Mouse (Mus musculus): ENCODE measurements around the gene Isl2. TPM values are rescaled to one million over a fixed set of nuclear protein-coding genes. Genes with fewer than 3 reads are reported as not detected.
A peak's percentile ranks its signal among the peaks of the same experiment; 100 is the strongest.

Isl2 gene
- total RNA-seq, 2 experiments from 2014 or later: not detected

- intact Hi-C loops (cut with DNase I): no loop called here
- no peak for DNase-seq (ENCODE audit: extremely low spot score in 1 of 2, low spot score in 2 of 2)
These were observed 6.5 kb downstream of the Isl2 start for GRCm38 (mm10) chr9:55544861-55545555.

- no peak for DNase-seq (ENCODE audit: extremely low spot score in 1 of 2, low spot score in 2 of 2)
- intact Hi-C loops (cut with DNase I): no loop called here
These were observed 7.2 kb downstream of the Isl2 start for GRCm38 (mm10) chr9:55545556-55546175.

- DNase-seq (ENCODE audit: extremely low spot score in 1 of 2, low spot score in 2 of 2): peak in 1 of 2 experiments; percentile 53
- intact Hi-C loops (cut with DNase I): no loop called here
These were observed 7.9 kb downstream of the Isl2 start for GRCm38 (mm10) chr9:55546176-55547010.

GRCm38 (mm10) chr9:55548871-55549270, 10.4 kb downstream of the Isl2 start:
- DNase-seq (ENCODE audit: extremely low spot score in 1 of 2, low spot score in 2 of 2): no peak
- intact Hi-C loops (cut with DNase I): no loop called here

- DNase-seq (ENCODE audit: extremely low spot score in 1 of 2, low spot score in 2 of 2): no peak
- intact Hi-C loops (cut with DNase I): no loop called here
These were observed 10.9 kb downstream of the Isl2 start for GRCm38 (mm10) chr9:55549302-55549890.

GRCm38 (mm10) chr9:55554986-55555385, 16.5 kb downstream of the Isl2 start:
- no peak for DNase-seq (ENCODE audit: extremely low spot score in 1 of 2, low spot score in 2 of 2)
- intact Hi-C loops (cut with DNase I): no loop called here

- intact Hi-C loops (cut with DNase I): no loop called here
- DNase-seq (ENCODE audit: extremely low spot score in 1 of 2, low spot score in 2 of 2): no peak
These were observed 22.5 kb downstream of the Isl2 start for GRCm38 (mm10) chr9:55560960-55561359.

- intact Hi-C loops (cut with DNase I): no loop called here
- no peak for DNase-seq (ENCODE audit: extremely low spot score in 1 of 2, low spot score in 2 of 2)
These were observed 30.1 kb downstream of the Isl2 start for GRCm38 (mm10) chr9:55568466-55569159.

- intact Hi-C loops (cut with DNase I): no loop called here
- DNase-seq (ENCODE audit: extremely low spot score in 1 of 2, low spot score in 2 of 2): no peak
These were observed 32.6 kb downstream of the Isl2 start for GRCm38 (mm10) chr9:55571071-55571470.

- intact Hi-C loops (cut with DNase I): no loop called here
- peak in 1 of 2 experiments; percentile 11 for DNase-seq (ENCODE audit: extremely low spot score in 1 of 2, low spot score in 2 of 2)
These were observed 38.1 kb downstream of the Isl2 start for GRCm38 (mm10) chr9:55576571-55576970.

GRCm38 (mm10) chr9:55581414-55581813, 42.9 kb downstream of the Isl2 start:
- DNase-seq (ENCODE audit: extremely low spot score in 1 of 2, low spot score in 2 of 2): no peak
- intact Hi-C loops (cut with DNase I): no loop called here

GRCm38 (mm10) chr9:55586141-55586540, 47.7 kb downstream of the Isl2 start:
- intact Hi-C loops (cut with DNase I): no loop called here
- no peak for DNase-seq (ENCODE audit: extremely low spot score in 1 of 2, low spot score in 2 of 2)

Other genes starting within 250 kb of the Isl2 start
- gene Nrg4, start 211.8 kb upstream of the Isl2 start, total RNA-seq (2021): 1 to 10 TPM in 1 of 2 experiments, under 1 TPM in 1; 0.30 to 1.5 TPM
- 10 to 100 TPM; 13.4 to 13.6 TPM for gene Tmem266, start 211.8 kb upstream of the Isl2 start, total RNA-seq (2021)
- gene Etfa, start 26.4 kb upstream of the Isl2 start, total RNA-seq (2021): 10 to 100 TPM; 42.7 to 44.6 TPM